Mouse (Mus musculus) ES-Bruce4 (cell line): Measurements from ENCODE around the gene Cysrt1.

Source experiments
- CTCF ChIP-seq: IDR thresholded peaks from one replicate; pipeline ENCODE4 v1.8.1; 2011; ENCODE audit warnings: low read depth, low read length
- EP300 ChIP-seq: IDR thresholded peaks from 2 replicates; pipeline ENCODE4 v1.6.1; 2011; ENCODE audit warnings: low read depth, low read length; ENCODE audit not compliant: insufficient read depth
- POLR2A ChIP-seq: IDR thresholded peaks from one replicate; pipeline ENCODE4 v1.8.1; 2011; ENCODE audit warnings: low read length; ENCODE audit not compliant: insufficient read depth

- TF ChIP-seq CTCF = no peak
- no peak for TF ChIP-seq POLR2A
- TF ChIP-seq EP300 = peak; percentile 71; the same call in 1 of the 2 replicates
These were observed 24.5 kb upstream of the Cysrt1 start for GRCm38 (mm10) chr2:25266720-25267119.
